Mouse (Mus musculus) frontal cortex, adult 2 months (tissue): Measurements from ENCODE around the gene Cradd. TPM values are rescaled to one million over a fixed set of nuclear protein-coding genes. Genes with fewer than 3 reads are reported as not detected.

Experiments used
- DNase-seq, 2 experiments: peaks; one replicate each; pipeline ENCODE4 v3.0.0; 2022; ENCODE audit warnings: low spot score in 1 of 2; ENCODE audit errors: extremely low spot score in 1 of 2
- polyA plus RNA-seq: library from polyadenylated mRNA; depleted of rRNA; stranded (reverse); fragments of >200 nt; gene quantifications from 2 replicates; pipeline ENCODE4 v1.2.3, GENCODE M21; 2012

Cradd gene
- polyA plus RNA-seq, 1 experiment: 8.6 TPM

- no peak for DNase-seq
These were observed 72.3 kb downstream of the Cradd start for GRCm38 (mm10) chr10:95251674-95252073.

GRCm38 (mm10) chr10:95248362-95248761 is 75.6 kb downstream of the Cradd start:
- DNase-seq: no peak

GRCm38 (mm10) chr10:95246696-95247095 is 77.2 kb downstream of the Cradd start:
- DNase-seq: no peak

GRCm38 (mm10) chr10:95245680-95245982 is 78.3 kb downstream of the Cradd start:
- DNase-seq: no peak

GRCm38 (mm10) chr10:95244961-95245679 is 78.8 kb downstream of the Cradd start:
- DNase-seq: no peak

GRCm38 (mm10) chr10:95239196-95240069 is 84.5 kb downstream of the Cradd start:
- no peak for DNase-seq

- no peak for DNase-seq
These were observed 85.3 kb downstream of the Cradd start for GRCm38 (mm10) chr10:95238667-95239066.

GRCm38 (mm10) chr10:95236226-95236625 is 87.7 kb downstream of the Cradd start:
- DNase-seq: no peak

GRCm38 (mm10) chr10:95234661-95235060 is 89.3 kb downstream of the Cradd start:
- DNase-seq: no peak

GRCm38 (mm10) chr10:95233044-95233443 is 90.9 kb downstream of the Cradd start:
- peak in 1 of 2 experiments; percentile 45 for DNase-seq

- no peak for DNase-seq
These were observed 91.4 kb downstream of the Cradd start for GRCm38 (mm10) chr10:95232554-95232953.

GRCm38 (mm10) chr10:95228192-95228591 is 95.7 kb downstream of the Cradd start:
- no peak for DNase-seq

- no peak for DNase-seq
These were observed 96.3 kb downstream of the Cradd start for GRCm38 (mm10) chr10:95227590-95227989.

GRCm38 (mm10) chr10:95226772-95227171 is 97.2 kb downstream of the Cradd start:
- no peak for DNase-seq

GRCm38 (mm10) chr10:95225006-95225405 is 98.9 kb downstream of the Cradd start:
- no peak for DNase-seq

GRCm38 (mm10) chr10:95223211-95223610 is 100.7 kb downstream of the Cradd start:
- DNase-seq: no peak

GRCm38 (mm10) chr10:95221914-95222313 is 102.0 kb downstream of the Cradd start:
- DNase-seq: no peak

GRCm38 (mm10) chr10:95220536-95220935 is 103.4 kb downstream of the Cradd start:
- no peak for DNase-seq

- no peak for DNase-seq
These were observed 105.3 kb downstream of the Cradd start for GRCm38 (mm10) chr10:95218683-95219060.

GRCm38 (mm10) chr10:95217956-95218682 is 105.8 kb downstream of the Cradd start:
- no peak for DNase-seq

GRCm38 (mm10) chr10:95215324-95215723 is 108.6 kb downstream of the Cradd start:
- DNase-seq: no peak
